Mouse (Mus musculus) megakaryocyte, embryonic 14.5 days (primary cell): Measurements from ENCODE around the gene Amtn. TPM values are rescaled to one million over a fixed set of nuclear protein-coding genes. Genes with fewer than 3 reads are reported as not detected.
"Not testable (repeated sequence)": the region's sequence is repeated elsewhere in the genome, so short reads cannot be mapped to it uniquely, and the experiment has no call there.

Experiments
- H3K27me3 ChIP-seq: replicated peaks from 2 replicates; pipeline ENCODE3; 2012; ENCODE audit warnings: inconsistent platforms
- H3K36me3 ChIP-seq: replicated peaks from 2 replicates; pipeline ENCODE3; 2012; ENCODE audit warnings: low read length, inconsistent platforms, mixed read lengths
- H3K4me1 ChIP-seq: 2 replicates; pipeline ENCODE4 v1.6.1; 2012; ENCODE audit warnings: inconsistent platforms
- H3K4me3 ChIP-seq: replicated peaks from 2 replicates; pipeline ENCODE3; 2012; ENCODE audit warnings: moderate library complexity, mild to moderate bottlenecking, inconsistent platforms
- H3K9me3 ChIP-seq: 2 replicates; pipeline ENCODE4 v1.6.1; 2012; ENCODE audit warnings: inconsistent platforms
- FLI1 ChIP-seq: IDR thresholded peaks from 2 replicates; pipeline ENCODE4 v1.6.1; 2012; ENCODE audit warnings: low read length, inconsistent platforms, mixed read lengths
- GATA1 ChIP-seq: IDR thresholded peaks from 3 replicates; pipeline ENCODE4 v1.6.1; 2012; ENCODE audit warnings: mixed read lengths, low read length, inconsistent platforms, borderline replicate concordance
- polyA plus RNA-seq: library from polyadenylated mRNA; stranded (reverse); fragments of >175 nt; gene quantifications from 2 replicates; pipeline ENCODE4 v1.2.3, GENCODE M21; 2012; ENCODE audit warnings: low replicate concordance; ENCODE audit not compliant: insufficient read depth

Gene Amtn
- not detected in 2 replicates for polyA plus RNA-seq

DNA sequence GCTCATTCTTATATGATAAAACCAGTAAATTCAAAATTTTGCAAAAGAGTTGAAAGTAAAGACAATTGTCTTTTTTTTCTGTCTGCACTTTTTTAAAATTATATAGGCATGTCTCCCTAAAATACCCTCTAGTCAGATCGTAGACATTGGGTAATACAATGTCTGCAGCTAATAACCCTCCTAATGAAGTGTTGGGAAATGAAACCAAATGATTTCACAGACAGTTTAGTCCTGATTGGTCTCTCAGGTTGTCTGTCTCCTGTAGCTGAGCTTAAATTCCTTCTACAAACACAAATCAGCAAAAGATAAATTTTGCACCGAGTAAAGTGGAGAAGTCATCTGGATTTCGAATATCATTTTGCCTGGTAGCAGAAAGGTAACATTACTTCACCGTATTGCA, at the start of gene Amtn:
Amtn (plus strand) TSS at position 301 of the 400 bp plus-strand sequence.
- Histone ChIP-seq H3K4me3 (no peak within 1 kb of the TSS), H3K4me1 (no peaks in the 10 kb centered on the region), H3K27me3 (no peaks in the 10 kb centered on the region), H3K36me3 (no peaks in the 10 kb centered on the region), H3K9me3 (no peaks in the 10 kb centered on the region)
- TF ChIP-seq GATA1: no peak
- TF ChIP-seq FLI1: no peak

DNA sequence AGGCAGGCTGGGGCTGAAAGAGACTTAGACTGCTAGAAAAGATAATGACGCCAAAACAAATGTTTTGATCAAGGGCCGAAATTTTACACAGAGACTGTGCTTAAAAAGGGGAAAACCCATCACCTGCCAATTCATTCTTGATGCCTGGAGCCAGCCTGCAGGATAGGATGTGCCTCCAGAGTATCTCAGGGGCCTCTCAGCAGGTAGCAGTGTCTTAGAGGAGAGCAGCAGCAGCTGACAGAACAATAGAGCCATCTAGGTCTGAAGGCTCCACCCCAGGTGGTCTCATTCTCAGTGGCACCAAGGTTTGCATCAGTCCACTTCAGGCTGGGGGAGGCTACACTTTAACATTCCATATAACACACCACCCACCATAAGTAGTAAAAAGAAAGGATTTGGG, 27.4 kb upstream of the Amtn start:
- H3K4me3 ChIP-seq, H3K36me3 ChIP-seq, H3K9me3 ChIP-seq, H3K27me3 ChIP-seq, H3K4me1 ChIP-seq: not testable (repeated sequence)

DNA sequence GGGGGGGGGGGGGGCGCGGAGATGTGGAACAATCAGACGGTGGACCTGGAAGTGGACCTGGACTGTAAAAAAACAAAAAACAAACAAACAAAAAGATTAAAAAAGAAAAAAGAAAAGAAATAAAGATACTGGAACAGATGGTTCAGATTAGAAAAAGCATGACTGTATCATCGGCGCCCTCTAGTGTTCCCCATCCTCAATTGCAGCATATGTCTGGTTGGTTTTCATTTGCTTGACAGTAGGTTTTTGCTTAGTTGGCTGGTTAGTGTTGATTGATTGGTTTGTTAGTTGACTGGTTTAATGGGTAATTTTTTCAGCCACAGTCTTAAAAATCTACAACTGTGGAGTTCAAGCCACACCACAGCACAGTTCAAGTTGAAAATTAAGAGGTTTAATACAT, 11.1 kb upstream of the Amtn start:
- Histone ChIP-seq H3K4me1 (no peaks in the 10 kb centered on the region), H3K9me3 (no peaks in the 10 kb centered on the region), H3K36me3 (no peaks in the 10 kb centered on the region), H3K27me3 (no peaks in the 10 kb centered on the region), H3K4me3 (no peak overlapping the region)
- TF ChIP-seq FLI1 (no peak), GATA1 (no peak)

DNA sequence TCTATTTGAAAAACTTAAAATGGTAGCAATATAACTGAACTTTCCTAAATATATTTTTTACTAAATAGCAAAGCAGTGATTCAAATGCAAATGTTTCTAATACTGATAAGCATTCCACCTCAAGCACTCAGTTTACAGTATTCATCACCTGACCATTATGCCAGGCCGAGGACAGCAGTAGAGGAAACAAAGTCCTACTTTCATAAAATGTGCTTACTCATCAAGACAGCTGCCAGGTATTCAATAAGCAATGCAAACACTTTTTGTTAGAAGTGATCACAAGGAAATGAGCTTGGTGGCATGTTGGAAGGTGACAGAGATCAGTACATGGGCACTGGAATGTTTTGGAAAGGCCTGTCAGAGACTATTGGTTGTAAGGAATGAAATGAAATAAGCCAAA, 9.0 kb upstream of the Amtn start:
- Histone ChIP-seq H3K4me3 (no peak overlapping the region), H3K4me1 (no peaks in the 10 kb centered on the region), H3K27me3 (no peaks in the 10 kb centered on the region), H3K9me3 (no peaks in the 10 kb centered on the region), H3K36me3 (no peaks in the 10 kb centered on the region)
- TF ChIP-seq FLI1 (no peak), GATA1 (no peak)

DNA sequence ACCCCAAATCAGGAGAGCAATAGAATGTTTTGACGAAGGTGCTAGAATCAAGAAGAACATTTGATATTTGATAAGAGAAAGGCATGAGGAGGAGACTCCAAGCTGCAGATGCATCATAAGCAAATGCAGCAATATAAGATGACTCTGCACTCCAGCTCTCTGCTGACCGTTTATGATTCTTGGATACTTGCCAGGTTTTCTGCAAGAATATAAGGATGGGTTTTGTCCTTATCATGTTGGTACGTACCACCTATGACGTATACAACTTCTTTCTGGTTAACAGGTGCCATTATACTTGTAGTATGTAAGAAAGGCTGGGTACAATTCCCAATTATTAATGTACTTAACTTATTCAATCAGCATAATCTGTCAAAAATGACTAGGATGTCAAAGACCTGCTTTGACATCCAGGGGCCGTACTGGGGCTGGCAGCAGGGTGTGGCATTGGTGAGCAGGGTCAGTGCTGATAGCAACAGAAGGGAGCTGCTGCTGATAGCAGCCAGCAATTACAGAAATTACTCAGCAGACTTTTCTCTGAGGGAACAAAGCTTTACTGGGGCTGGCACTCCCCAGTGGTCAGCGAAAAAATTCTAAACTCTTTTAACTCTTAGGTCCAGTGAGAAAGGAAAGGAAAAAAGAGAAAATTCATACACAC, 5.2 kb upstream of the Amtn start:
- H3K36me3 ChIP-seq: no peaks in the 10 kb centered on the region
- no peak overlapping the region for H3K4me3 ChIP-seq
- H3K27me3 ChIP-seq: no peaks in the 10 kb centered on the region
- TF ChIP-seq GATA1 (no peak), FLI1 (no peak)
- no peaks in the 10 kb centered on the region for H3K4me1 ChIP-seq
- H3K9me3 ChIP-seq: no peaks in the 10 kb centered on the region

DNA sequence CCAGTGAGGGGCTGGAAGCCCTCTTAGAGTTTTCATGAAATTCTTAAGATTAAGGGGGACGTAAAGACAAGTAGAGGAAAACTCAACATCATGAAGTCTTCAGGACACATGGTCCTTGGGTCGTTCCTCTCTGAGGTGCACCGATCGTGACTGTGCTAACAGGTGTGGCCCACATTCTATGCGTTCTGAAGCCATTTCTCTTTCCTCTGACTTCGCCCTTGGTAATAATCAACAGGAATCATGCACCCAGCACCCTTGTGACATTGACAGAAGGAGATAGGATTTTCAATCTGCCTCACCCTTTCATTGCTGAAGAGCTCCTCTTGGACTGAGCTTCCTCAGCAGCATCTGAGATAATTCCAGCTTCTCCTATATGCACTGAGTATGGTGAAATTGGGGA, 3.3 kb upstream of the Amtn start:
- no peak for TF ChIP-seq GATA1
- no peak for TF ChIP-seq FLI1
- Histone ChIP-seq H3K27me3 (no peaks in the 10 kb centered on the region), H3K36me3 (no peaks in the 10 kb centered on the region), H3K4me1 (no peaks in the 10 kb centered on the region), H3K9me3 (no peaks in the 10 kb centered on the region), H3K4me3 (no peak overlapping the region)

DNA sequence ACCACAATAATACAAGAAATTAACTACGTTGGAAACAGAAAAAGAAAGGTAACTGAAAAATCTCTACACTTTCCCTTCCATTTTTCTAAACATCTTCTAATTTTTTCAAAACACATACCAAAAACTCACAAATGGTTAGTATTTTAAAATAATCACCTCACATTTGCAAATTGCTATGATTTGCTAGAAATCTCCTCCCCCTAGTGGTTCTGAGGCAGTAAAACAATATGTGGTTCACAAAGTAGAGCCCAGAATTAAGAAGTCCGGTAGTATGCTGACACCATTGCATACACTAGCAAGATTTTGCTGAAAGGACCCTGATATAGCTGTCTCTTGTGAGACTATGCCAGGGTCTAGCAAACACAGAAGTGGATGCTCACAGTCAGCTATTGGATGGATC, 16.1 kb downstream of the Amtn start:
- not testable (repeated sequence) for H3K4me1 ChIP-seq, H3K27me3 ChIP-seq, H3K36me3 ChIP-seq, H3K4me3 ChIP-seq, H3K9me3 ChIP-seq

DNA sequence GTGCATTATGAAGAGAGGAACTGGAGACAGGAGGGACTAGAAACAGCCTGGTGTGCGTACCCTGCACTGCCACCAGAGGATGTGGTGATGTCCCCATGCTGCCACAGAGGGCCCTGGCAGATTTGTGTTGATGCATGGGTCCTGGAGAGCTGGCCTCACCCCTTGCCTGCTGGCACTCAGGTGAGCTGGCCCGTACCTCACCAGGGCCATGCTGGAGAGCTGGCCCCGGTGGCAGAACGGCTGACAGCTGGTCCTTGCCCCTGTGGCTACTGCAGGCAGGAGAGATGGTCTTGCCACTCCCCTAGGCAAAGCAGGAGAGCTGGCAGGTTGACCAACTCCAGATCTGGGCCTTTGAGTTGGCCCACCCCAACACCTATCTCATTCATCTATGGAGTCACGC, 22.7 kb downstream of the Amtn start:
- Histone ChIP-seq H3K4me3 (no peak overlapping the region), H3K9me3 (no peaks in the 10 kb centered on the region), H3K27me3 (peaks cover 2% of the 10 kb centered on the region), H3K36me3 (no peaks in the 10 kb centered on the region), H3K4me1 (no peaks in the 10 kb centered on the region)
- no peak for TF ChIP-seq FLI1
- no peak for TF ChIP-seq GATA1

DNA sequence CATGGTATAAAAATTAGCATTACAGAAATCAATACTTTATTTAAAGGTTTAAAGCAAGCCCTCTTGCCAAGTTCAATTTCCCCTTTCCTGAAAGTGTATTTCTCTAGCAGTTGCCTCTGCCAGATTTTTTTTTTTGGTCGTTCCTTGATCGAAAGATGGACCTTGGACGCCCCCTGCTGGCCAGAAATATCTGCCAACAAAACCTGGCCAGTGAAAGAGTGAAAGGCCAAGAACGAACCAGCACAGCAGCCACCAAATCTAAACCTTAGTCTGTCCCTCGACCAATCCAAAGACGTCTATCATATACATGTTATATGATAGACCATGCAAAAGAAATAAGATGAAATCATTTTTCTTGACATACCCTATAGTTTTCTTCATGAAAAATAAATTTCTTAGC, 23.9 kb downstream of the Amtn start:
- Histone ChIP-seq H3K27me3 (peaks cover 2% of the 10 kb centered on the region), H3K9me3 (no peaks in the 10 kb centered on the region), H3K36me3 (no peaks in the 10 kb centered on the region), H3K4me3 (no peak overlapping the region), H3K4me1 (no peaks in the 10 kb centered on the region)
- TF ChIP-seq FLI1 (no peak), GATA1 (no peak)

DNA sequence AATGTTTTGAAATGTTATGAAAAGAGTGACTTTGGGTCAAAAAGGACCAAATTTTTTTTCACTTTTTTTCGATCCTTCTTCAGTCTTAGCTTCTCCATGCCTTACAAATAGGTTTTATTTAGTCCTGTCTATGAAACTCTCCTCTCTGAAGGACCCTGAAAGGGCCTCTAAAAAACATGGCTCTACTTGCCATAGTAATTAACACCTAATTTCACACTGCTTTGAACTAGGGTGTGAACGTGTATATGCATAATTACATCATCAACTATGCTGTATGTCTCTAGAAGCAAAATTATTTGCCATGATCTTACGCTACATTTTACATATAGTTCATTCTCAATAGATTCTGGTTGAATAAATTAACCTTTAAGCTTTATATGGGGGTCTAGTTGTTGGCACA, 25.6 kb downstream of the Amtn start:
- Histone ChIP-seq H3K27me3 (peaks cover 2% of the 10 kb centered on the region), H3K4me1 (no peaks in the 10 kb centered on the region), H3K4me3 (no peak overlapping the region), H3K9me3 (no peaks in the 10 kb centered on the region), H3K36me3 (no peaks in the 10 kb centered on the region)
- TF ChIP-seq FLI1 (no peak), GATA1 (no peak)
